Mouse (Mus musculus): Measurements from ENCODE around the gene Klf16.
A peak's percentile ranks its signal among the peaks of the same experiment; 100 is the strongest.

DNA sequence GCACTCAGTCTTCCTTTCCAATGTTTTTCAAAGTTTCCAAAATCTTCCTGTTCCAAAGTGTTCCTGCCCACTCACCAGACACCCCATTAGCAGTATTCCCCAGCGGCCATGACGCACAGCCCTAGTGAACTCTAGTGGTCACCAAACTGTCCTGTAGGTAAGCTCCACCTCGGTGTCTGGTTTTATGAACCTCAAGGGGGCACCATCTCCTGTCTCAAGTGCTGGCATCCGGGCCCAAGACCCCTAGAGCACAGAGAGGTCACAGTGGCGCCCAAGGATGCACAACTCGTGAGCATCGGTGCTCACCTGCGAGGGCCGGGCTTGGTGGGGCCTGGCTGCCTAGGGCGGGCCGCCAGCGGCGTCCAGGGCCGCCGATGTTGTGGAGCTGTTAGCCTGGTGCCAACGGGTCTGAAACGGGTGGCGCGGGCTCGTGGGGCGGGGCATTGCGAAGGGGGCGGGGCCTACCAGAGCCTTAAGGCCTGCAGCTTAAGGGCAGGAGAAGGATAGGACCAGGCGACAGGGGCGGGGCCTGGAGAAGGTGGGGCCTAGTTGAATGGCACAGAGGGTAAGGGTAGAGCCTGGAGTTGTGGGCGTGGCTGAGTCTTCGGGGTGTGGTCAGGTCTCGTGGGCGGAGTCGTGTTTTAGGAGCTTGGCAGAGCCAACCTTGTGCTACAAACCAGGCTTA is 38.3 kb downstream of the Klf16 start, which contains the start of gene Atp8b3:
- peak; percentile 64 for TF ChIP-seq CTCF (IDR thresholded peaks at IDR 0.05; ENCODE audit: low read depth)
- no peak for TF ChIP-seq EP300 (IDR thresholded peaks at IDR 0.05; ENCODE audit: low read depth)
